Mouse (Mus musculus): ENCODE data around the gene Tln1.

DNA sequence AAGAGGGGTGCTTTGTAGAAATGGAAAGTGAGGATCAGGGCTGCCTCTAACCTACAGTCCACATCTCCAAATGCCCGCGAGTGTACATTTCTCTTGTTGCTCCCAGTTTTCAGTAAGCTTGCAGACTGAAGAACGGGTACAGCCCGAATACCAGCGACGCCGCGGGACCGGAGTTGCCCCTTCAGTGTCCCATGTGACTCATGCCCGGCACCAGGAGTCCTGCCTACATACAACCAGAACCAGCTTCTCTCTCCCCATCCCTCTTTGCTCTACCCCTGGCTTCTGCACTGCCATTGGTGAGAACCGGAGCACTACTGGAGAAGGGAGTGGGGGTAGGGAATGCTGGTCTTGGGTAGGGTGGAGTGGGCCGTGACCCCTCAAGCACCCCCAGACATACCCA, 18.9 kb upstream of the Tln1 start:
- TF ChIP-seq CTCF (IDR thresholded peaks at IDR 0.05; ENCODE audit: low read depth, low read length), result no peak
- no peak for TF ChIP-seq POLR2A (IDR thresholded peaks at IDR 0.05; ENCODE audit: extremely low read depth, insufficient read depth, low read length)
